Mouse (Mus musculus) limb, embryonic 13.5 days (tissue): ENCODE results near the gene Rubcnl. TPM values are rescaled to one million over a fixed set of nuclear protein-coding genes. Genes with fewer than 3 reads are reported as not detected.
A peak's percentile ranks its signal among the peaks of the same experiment; 100 is the strongest.

Experiments
- ATAC-seq: fragments of 200-750 bp; cut with Nextera tagmentation; 2 replicates; pipeline ENCODE4 v1.8.0; 2017; ENCODE audit warnings: low read depth, moderate number of reproducible peaks, moderate TSS enrichment; ENCODE audit not compliant: low FRiP score
- H3K27ac ChIP-seq: fragments of 300-500 bp; sonication (generic); 2 replicates; pipeline ENCODE4 v1.5.1; 2015; ENCODE audit warnings: inconsistent platforms, mild to moderate bottlenecking, moderate library complexity
- H3K27me3 ChIP-seq: fragments of 300-500 bp; sonication (generic); 2 replicates; pipeline ENCODE4 v1.6.1; 2015; ENCODE audit warnings: mild to moderate bottlenecking, inconsistent platforms
- H3K36me3 ChIP-seq: fragments of 300-500 bp; sonication (generic); 2 replicates; pipeline ENCODE4 v1.6.1; 2015; ENCODE audit warnings: inconsistent platforms, mild to moderate bottlenecking, moderate library complexity
- H3K4me1 ChIP-seq: fragments of 300-500 bp; sonication (generic); 2 replicates; pipeline ENCODE4 v1.6.1; 2015; ENCODE audit warnings: inconsistent platforms
- H3K4me2 ChIP-seq: fragments of 300-500 bp; sonication (generic); replicated peaks from 2 replicates; pipeline ENCODE4 v1.6.1; 2015; ENCODE audit warnings: inconsistent platforms, mild to moderate bottlenecking, moderate library complexity
- H3K4me3 ChIP-seq: fragments of 300-500 bp; sonication (generic); 2 replicates; pipeline ENCODE4 v1.5.1; 2015; ENCODE audit warnings: moderate library complexity, mild to moderate bottlenecking, inconsistent platforms
- H3K9ac ChIP-seq: fragments of 300-500 bp; sonication (generic); 2 replicates; pipeline ENCODE4 v1.6.1; 2015; ENCODE audit warnings: mild to moderate bottlenecking, inconsistent platforms
- H3K9me3 ChIP-seq: fragments of 300-500 bp; sonication (generic); 2 replicates; pipeline ENCODE4 v1.6.1; 2016; ENCODE audit warnings: inconsistent platforms
- WGBS: fragments of 180-500 bp; shearing (Covaris S2); methylation state at CpG from one replicate; pipeline ENCODE4 v1.1.7; 2015; 5-methylcytosine and 5-hydroxymethylcytosine counted together
- polyA plus RNA-seq: library from polyadenylated mRNA; unstranded; fragments of >200 nt; fragmentation: Nextera tagmentation; extraction: Ambion mirVana; gene quantifications from 2 replicates; pipeline ENCODE4 v1.2.1, GENCODE M21; 2015

Gene Rubcnl
- 1.9 and 2.5 TPM in 2 replicates for polyA plus RNA-seq

- 2% methylated on average over 49 of the region's 49 CpGs for WGBS
- H3K36me3 ChIP-seq = no peaks in the 10 kb centered on the region
- H3K4me2 ChIP-seq = peak within 1 kb of the TSS; percentile 94
- no peak within 1 kb of the TSS for H3K27ac ChIP-seq
- H3K9ac ChIP-seq = peak within 1 kb of the TSS; percentile 78
- peak; percentile 76 for ATAC-seq
- H3K27me3 ChIP-seq = peaks cover 9% of the 10 kb centered on the region
- H3K4me1 ChIP-seq = peaks cover 4% of the 10 kb centered on the region; the same call in 1 of the 2 replicates
- peak within 1 kb of the TSS; percentile 62 for H3K4me3 ChIP-seq
- no peaks in the 10 kb centered on the region for H3K9me3 ChIP-seq
These were observed at the start of gene Rubcnl for GRCm38 (mm10) chr14:75015856-75016714. Gene Rubcnl (plus strand): TSS chr14:75016027.

- no peak overlapping the region for H3K27ac ChIP-seq
- no peak for ATAC-seq
These were observed 43.6 kb upstream of the Rubcnl start for GRCm38 (mm10) chr14:74972216-74972615.

GRCm38 (mm10) chr14:74972687-74973086 lies 43.1 kb upstream of the Rubcnl start:
- H3K4me3 ChIP-seq = no peak overlapping the region
- no peaks in the 10 kb centered on the region for H3K36me3 ChIP-seq
- H3K9ac ChIP-seq = no peak overlapping the region
- no peak overlapping the region for H3K27ac ChIP-seq
- H3K4me1 ChIP-seq = no peaks in the 10 kb centered on the region; the same call in 1 of the 2 replicates
- WGBS = 80% methylated on average over 5 of the region's 5 CpGs
- no peak for ATAC-seq
- H3K27me3 ChIP-seq = no peaks in the 10 kb centered on the region
- 0 out of 2 replicates have a peak, but pooled peaks cover under 1% of the 10 kb centered on the region for H3K9me3 ChIP-seq
- H3K4me2 ChIP-seq = no peak overlapping the region

More at GRCm38 (mm10) chr14:74972216-74972615, 43.6 kb upstream of the Rubcnl start:
- Histone ChIP-seq H3K4me1 (no peaks in the 10 kb centered on the region; the same call in 1 of the 2 replicates), H3K4me2 (no peak overlapping the region), H3K9ac (no peak overlapping the region), H3K4me3 (no peak overlapping the region), H3K27me3 (no peaks in the 10 kb centered on the region), H3K9me3 (0 out of 2 replicates have a peak, but pooled peaks cover 5% of the 10 kb centered on the region), H3K36me3 (no peaks in the 10 kb centered on the region)
- 46% methylated on average over 3 of the region's 3 CpGs for WGBS

- Histone ChIP-seq H3K9ac (no peak overlapping the region), H3K27me3 (no peaks in the 10 kb centered on the region), H3K9me3 (no peaks in the 10 kb centered on the region), H3K36me3 (no peaks in the 10 kb centered on the region), H3K4me2 (no peak overlapping the region), H3K4me3 (no peak overlapping the region), H3K27ac (no peak overlapping the region), H3K4me1 (no peaks in the 10 kb centered on the region; the same call in 1 of the 2 replicates)
- 82% methylated on average over 10 of the region's 10 CpGs for WGBS
- no peak for ATAC-seq
These were observed 41.6 kb upstream of the Rubcnl start for GRCm38 (mm10) chr14:74974136-74974651.

- H3K9me3 ChIP-seq = no peaks in the 10 kb centered on the region
- H3K4me3 ChIP-seq = no peak overlapping the region
- no peak for ATAC-seq
- H3K27me3 ChIP-seq = no peaks in the 10 kb centered on the region
- H3K4me2 ChIP-seq = no peak overlapping the region
- no peaks in the 10 kb centered on the region; the same call in 1 of the 2 replicates for H3K4me1 ChIP-seq
- H3K36me3 ChIP-seq = no peaks in the 10 kb centered on the region
- H3K9ac ChIP-seq = no peak overlapping the region
- WGBS = 74% methylated on average over 6 of the region's 6 CpGs
- H3K27ac ChIP-seq = no peak overlapping the region
These were observed 38.9 kb upstream of the Rubcnl start for GRCm38 (mm10) chr14:74976972-74977371.

GRCm38 (mm10) chr14:74981016-74981415 lies 34.8 kb upstream of the Rubcnl start:
- H3K9me3 ChIP-seq = no peaks in the 10 kb centered on the region
- H3K4me2 ChIP-seq = no peak overlapping the region
- H3K9ac ChIP-seq = no peak overlapping the region
- WGBS = 61% methylated on average over 3 of the region's 3 CpGs
- H3K4me3 ChIP-seq = no peak overlapping the region
- H3K27me3 ChIP-seq = no peaks in the 10 kb centered on the region
- no peaks in the 10 kb centered on the region; the same call in 1 of the 2 replicates for H3K4me1 ChIP-seq
- H3K27ac ChIP-seq = no peak overlapping the region
- ATAC-seq = no peak
- no peaks in the 10 kb centered on the region for H3K36me3 ChIP-seq

- H3K9ac ChIP-seq = no peak overlapping the region
- H3K4me3 ChIP-seq = no peak overlapping the region
- no peak overlapping the region for H3K27ac ChIP-seq
- no peaks in the 10 kb centered on the region for H3K36me3 ChIP-seq
- H3K9me3 ChIP-seq = no peaks in the 10 kb centered on the region
- WGBS = 80% methylated on average over 5 of the region's 5 CpGs
- no peaks in the 10 kb centered on the region for H3K4me1 ChIP-seq
- ATAC-seq = no peak
- H3K4me2 ChIP-seq = no peak overlapping the region
- H3K27me3 ChIP-seq = no peaks in the 10 kb centered on the region
These were observed 32.7 kb upstream of the Rubcnl start for GRCm38 (mm10) chr14:74983079-74983478.

GRCm38 (mm10) chr14:74984817-74985391 lies 30.9 kb upstream of the Rubcnl start:
- WGBS = 76% methylated on average over 7 of the region's 7 CpGs
- no peaks in the 10 kb centered on the region for H3K27me3 ChIP-seq

GRCm38 (mm10) chr14:74985658-74986057 lies 30.2 kb upstream of the Rubcnl start:
- Histone ChIP-seq H3K36me3 (no peaks in the 10 kb centered on the region), H3K27ac (no peak overlapping the region), H3K4me1 (no peaks in the 10 kb centered on the region), H3K4me2 (no peak overlapping the region), H3K9ac (no peak overlapping the region), H3K27me3 (no peaks in the 10 kb centered on the region), H3K9me3 (no peaks in the 10 kb centered on the region), H3K4me3 (no peak overlapping the region)
- 50% methylated on average over 4 of the region's 4 CpGs for WGBS
- no peak for ATAC-seq

More at GRCm38 (mm10) chr14:74984817-74985391, 30.9 kb upstream of the Rubcnl start:
- Histone ChIP-seq H3K36me3 (no peaks in the 10 kb centered on the region), H3K4me3 (no peak overlapping the region), H3K9me3 (no peaks in the 10 kb centered on the region), H3K9ac (no peak overlapping the region), H3K4me2 (no peak overlapping the region), H3K4me1 (no peaks in the 10 kb centered on the region), H3K27ac (no peak overlapping the region)
- ATAC-seq = no peak

- H3K9me3 ChIP-seq = no peaks in the 10 kb centered on the region
- H3K27ac ChIP-seq = no peak overlapping the region
- no peak overlapping the region for H3K4me3 ChIP-seq
- H3K4me1 ChIP-seq = no peaks in the 10 kb centered on the region
- H3K36me3 ChIP-seq = no peaks in the 10 kb centered on the region
- WGBS = 68% methylated on average over 3 of the region's 3 CpGs
- H3K27me3 ChIP-seq = no peaks in the 10 kb centered on the region
- no peak overlapping the region for H3K4me2 ChIP-seq
- no peak for ATAC-seq
- H3K9ac ChIP-seq = no peak overlapping the region
These were observed 29.3 kb upstream of the Rubcnl start for GRCm38 (mm10) chr14:74986527-74986926.

GRCm38 (mm10) chr14:74989322-74989721 lies 26.5 kb upstream of the Rubcnl start:
- ATAC-seq = no peak
- Histone ChIP-seq H3K4me3 (no peak overlapping the region), H3K4me2 (no peak overlapping the region), H3K9me3 (no peaks in the 10 kb centered on the region), H3K9ac (no peak overlapping the region), H3K27ac (no peak overlapping the region), H3K4me1 (no peaks in the 10 kb centered on the region), H3K27me3 (no peaks in the 10 kb centered on the region), H3K36me3 (no peaks in the 10 kb centered on the region)
- 57% methylated on average over 4 of the region's 4 CpGs for WGBS

- Histone ChIP-seq H3K36me3 (no peaks in the 10 kb centered on the region), H3K27ac (no peak overlapping the region), H3K4me3 (no peak overlapping the region), H3K9ac (no peak overlapping the region), H3K4me2 (no peak overlapping the region), H3K27me3 (no peaks in the 10 kb centered on the region), H3K9me3 (no peaks in the 10 kb centered on the region), H3K4me1 (no peaks in the 10 kb centered on the region)
- no peak for ATAC-seq
- 89% methylated on average over 4 of the region's 4 CpGs for WGBS
These were observed 25.9 kb upstream of the Rubcnl start for GRCm38 (mm10) chr14:74989909-74990308.
